Mouse (Mus musculus): ENCODE results near the gene Thumpd3. TPM values are rescaled to one million over a fixed set of nuclear protein-coding genes. Genes with fewer than 3 reads are reported as not detected.

Thumpd3 gene
- total RNA-seq, 4 experiments from 2014 or later, result 25.3 to 30.8 (median 27.7) TPM

DNA sequence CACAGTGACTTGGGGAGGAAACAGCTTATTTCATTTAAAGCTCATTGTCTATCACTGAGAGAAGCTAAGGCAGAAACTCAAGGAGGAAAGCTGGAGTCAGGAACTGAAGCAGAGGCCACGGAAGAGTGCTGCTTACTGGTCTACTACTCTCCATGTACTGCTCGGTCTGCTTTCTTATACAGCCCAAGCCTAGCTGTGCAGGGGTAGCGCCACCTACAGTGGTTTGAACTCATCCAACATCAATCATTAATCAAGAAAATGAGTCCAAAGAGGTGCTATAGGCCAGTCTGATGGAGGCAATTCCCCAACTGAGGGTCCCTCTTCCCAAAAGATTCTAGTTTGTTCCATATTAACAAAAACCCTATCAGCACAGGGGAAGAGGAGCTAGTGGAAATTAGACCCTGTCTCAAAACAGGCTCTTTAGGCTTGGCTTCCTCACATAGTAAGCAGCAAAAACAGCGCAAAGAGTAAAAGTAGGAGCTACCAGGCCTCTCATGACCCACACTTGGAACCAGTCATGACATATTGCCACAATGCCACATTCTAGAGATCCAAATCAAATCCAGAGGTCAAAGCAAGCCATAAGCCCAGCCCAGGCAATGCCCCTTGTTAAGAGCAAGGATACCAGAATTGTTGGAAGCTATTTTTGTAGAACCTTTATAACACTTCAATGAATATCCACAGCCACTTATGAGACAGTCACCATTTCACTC, 9.4 kb upstream of the Thumpd3 start:
- no peak for DNase-seq (ENCODE audit: low spot score in 2 of 2)

DNA sequence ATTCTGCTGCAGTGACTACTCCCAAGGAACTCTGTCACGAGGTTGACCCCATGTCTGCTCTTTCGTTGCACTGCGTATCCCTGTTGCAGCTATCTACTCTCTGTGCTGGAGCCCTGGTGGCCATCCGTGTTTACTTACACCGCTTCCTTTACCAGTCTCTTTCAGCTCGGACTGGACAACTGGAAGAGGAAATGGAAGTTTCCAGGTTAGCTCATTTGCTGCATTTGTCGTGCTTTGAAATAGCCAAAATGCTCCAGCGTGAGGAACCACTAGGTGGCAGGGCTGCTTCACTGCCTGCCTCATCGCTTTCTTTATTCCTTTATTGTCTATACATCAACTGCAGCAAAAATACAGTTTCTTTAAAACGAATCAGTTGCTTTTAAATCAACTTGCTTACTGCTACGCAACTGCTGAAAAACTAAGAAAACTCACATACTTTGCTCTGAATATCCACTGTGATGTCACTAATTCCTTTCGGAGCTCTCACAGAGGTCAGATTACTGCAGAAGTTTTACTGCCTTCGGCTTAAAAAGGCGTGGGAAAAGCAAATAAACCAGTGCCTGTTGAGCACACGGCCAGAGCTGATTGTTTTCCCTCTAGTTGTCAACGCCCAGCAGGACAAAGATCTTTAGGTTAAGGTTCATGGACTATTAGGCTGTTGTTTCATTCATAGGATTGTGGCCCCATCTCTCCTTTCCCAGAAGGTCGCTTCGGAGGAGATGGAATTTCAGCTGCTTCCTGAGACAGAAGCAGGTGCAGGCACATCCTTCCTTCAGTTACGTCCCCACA, 7.9 kb upstream of the Thumpd3 start:
- peak; percentile 41 to 51 for DNase-seq (ENCODE audit: low spot score in 2 of 2)

DNA sequence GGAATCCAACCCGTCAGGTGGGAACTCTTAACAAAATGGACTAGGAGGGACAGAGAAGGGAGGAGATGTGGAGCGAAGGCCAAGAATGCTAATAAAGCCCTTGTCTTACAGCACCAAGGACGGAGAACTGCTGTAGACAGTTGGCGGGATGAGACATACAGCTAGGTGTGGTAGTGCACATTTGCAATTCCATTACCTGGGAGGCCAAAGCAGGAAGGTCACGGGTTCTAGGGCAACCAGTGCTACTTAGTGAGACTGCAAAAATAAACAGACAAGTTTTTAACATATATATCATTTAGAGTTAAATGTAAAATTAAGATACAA, 7.3 kb upstream of the Thumpd3 start:
- no peak for DNase-seq (ENCODE audit: low spot score in 2 of 2)

DNA sequence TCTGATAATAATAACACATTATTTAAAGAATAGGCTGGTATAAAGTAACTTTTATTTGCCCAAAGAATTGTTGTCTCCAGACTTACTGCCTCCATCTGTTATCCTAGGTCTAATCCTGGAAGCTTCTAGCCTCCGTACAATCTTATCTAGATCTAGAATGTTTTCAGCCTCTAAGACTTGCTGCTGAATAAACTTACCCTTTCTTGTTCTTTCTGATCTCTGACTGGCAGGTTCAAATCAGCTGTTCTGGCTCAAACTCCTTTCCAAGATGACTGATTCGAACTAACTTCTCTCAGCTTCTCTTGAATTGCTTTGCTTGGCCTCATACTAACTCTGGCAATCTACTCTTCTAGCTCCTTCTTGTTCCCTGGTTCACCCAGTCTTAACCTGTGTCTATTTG, 5.7 kb upstream of the Thumpd3 start:
- DNase-seq (ENCODE audit: low spot score in 2 of 2), result no peak

DNA sequence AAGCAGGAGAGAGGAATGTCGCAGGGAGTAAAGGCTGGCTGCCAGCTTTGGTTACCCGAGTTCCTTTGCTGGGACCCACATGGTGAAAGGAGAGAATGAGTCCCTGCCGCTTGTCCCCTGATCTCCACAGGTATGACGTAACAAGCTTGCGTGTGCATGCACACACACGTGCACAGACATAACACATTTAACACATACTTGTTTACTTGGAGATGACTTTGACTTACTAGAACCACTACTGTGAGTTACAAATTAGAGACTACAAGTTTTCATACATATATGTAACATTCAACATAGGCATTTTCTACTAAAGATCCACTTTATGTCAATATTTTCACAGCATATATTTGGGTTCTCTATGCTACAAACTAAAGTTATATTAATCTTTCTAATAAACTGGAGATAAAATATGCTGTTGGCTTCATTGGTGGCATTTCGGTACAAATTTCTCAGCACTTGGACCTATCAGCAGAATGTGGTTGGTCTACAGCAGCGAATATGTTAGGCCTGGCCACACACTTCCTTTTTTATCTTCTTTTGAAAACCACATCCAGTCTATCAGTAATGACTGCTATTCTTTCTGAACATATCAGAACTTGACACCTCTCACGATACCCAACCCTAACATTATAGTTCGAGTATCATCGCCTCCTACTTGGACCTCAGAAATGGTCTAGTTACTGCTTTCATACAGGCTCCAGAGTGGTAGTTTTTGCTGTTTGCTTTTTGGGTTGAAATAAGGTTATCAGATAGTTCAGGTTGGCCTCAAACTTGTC, 4.6 kb upstream of the Thumpd3 start:
- no peak for DNase-seq (ENCODE audit: low spot score in 2 of 2)

DNA sequence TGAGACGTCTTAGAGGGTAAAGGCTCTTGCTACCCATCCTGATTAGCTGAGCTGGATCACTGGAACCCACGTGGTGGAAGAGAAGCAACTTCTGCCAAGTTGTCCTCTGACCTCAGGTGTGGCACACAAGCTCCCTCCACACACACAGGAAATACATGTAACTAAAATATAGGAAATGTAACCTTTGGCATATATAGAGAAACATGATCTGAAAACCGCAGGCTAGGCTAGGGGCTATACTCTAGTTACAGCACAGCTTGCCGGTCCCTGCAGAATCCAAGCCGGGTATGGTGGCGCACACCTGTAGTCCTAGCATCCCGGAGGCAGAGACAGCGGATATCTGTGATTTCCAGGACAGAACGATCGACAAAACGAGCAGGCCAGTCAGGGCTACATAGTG, 450 bp upstream of the Thumpd3 start:
- DNase-seq (ENCODE audit: low spot score in 2 of 2), result no peak

DNA sequence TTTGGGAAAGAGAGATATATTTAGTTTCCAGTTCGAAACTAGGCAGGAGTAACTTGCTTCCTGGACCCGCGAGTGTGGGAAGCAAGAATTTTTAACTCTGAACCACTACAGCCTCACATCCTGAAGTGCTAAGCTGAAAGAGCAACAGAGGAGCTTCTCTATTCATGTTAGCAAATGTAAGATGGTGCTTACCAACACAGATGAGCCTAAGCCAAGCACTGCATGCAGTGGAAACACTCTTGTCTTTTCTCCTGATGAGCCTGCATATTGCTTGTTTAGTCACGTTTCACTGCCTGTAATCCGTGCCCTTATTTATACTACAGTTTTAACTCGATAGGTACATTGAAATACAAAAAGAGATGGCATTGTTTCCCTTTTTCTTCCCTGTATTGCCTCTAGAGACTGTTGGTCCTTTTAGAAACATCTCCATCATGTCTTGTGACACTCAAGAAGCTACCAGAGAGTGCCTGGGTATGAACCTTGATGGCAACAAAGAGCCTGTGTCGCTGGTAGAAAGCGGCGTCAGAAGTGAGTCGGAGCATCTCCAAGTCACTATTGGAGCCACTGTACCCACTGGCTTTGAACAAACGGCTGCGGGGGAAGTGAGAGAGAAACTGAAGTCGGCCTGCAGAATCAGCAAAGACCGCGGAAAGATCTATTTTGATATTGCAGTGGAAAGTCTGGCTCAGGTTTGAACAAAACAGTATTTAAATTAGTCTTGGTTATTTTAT, 1.2 kb downstream of the Thumpd3 start:
- no peak for DNase-seq (ENCODE audit: low spot score in 2 of 2)

DNA sequence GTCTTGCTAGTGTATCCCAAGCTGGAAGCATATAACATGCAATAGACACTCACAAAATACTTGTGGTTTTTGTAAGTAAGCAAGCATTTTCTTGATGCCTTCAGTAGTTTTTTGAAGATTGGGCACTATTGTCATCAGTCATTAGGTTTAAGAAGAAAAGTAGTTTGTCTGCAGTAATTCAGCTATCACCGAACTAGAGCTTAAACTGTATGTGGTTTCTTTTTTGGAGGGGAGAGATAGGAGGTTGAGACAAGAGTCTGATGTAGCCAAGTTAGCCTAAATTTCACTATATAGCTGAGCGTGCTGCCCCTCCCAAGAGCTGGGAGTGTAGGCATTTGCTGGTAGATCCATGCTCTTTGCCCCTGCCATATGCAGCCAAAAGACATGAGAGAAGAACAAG, 2.3 kb downstream of the Thumpd3 start:
- DNase-seq (ENCODE audit: low spot score in 2 of 2), result no peak

DNA sequence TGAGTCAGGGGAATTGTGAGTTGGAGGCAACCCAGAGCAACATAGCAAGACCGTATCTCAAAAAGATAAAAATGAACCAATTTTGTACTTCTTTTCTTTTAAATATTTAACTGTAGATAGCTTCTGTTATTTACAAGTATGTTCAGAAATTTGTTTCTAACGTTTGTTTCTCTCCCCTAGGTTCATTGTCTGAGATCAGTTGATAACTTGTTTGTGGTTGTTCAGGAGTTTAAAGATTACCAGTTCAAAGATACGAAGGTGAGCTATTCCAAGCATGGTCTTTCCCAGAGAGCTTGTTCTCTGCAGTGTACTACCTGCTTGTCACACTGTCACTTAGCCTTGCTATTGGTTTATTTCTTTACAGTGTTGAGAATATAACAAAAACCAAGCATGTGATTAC, 3.1 kb downstream of the Thumpd3 start:
- DNase-seq (ENCODE audit: low spot score in 2 of 2), result no peak

DNA sequence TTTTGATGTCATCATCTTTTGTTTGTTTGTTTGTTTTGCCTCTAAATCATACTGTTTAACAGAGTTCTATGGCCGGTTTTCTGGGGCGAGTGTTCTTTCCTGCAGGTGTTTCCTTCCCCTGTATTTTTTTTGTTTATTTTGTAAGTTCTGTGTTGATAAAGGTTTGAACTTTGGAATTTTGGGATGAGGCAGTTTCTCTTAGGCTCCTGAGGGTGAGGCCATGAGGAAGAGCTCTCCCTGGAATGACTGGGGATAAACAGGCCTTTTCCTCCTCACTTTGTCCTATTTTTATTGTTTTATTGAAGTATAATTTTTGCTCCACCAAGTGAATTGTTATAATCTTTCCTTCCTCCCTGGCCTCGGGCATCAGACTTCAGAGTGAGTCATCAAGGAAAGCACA, 6.9 kb downstream of the Thumpd3 start:
- DNase-seq (ENCODE audit: low spot score in 2 of 2), result no peak

DNA sequence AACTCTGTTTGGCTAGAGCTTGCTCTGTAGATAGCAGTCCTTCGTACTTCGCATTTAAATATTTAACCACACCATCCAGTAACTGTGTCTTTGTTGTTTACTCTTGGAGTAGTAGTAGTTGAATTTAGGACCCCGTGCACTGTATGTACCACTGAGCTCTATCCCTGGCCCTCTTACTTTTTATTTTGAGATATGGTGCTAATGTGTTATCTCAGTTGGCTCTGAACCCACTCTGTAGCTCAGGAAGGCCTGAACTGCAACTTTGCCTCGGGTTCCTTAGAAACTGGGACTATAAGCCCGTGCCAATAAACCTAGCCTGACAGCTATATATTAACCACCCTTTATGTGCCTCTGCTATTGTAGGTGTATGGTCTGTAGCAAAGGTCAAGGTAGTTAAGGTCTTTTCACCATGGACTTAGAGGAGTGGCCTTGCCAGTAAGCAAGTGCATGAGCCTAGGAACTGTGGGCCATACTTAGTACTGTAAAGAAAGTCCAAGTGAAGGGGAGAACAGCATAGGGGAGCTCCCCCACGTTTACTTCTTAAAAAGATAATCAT, 8.6 kb downstream of the Thumpd3 start:
- no peak for DNase-seq (ENCODE audit: low spot score in 2 of 2)

DNA sequence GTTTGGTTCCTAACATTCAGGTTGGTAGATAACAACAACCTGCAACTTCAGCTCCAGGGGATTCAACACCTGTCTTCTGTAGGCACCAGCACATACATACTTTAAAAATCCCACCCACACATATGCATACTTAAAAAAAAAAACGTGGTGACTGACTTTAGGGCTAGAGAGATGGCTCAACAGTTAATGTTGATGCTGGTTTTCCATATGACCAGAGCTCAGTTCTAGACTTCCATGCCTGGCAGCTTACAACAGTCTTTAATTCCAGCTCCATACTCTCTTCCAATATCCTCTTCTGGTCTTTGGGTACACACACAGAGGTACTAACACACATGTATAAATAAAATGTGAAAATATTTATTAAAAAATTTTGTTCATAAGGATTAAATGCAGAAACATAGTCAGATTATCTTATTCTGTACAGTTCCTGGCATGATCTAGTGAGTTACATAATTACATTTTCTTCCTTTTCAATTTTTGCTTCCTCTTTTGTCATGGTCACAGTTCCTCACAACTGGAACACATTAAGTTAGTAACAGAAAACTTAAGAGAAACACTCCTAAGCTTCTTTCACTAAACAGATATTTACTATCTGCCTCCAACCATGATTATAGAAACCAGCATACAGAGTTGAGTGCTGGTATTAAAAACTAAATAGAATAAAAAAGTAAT, 15.0 kb downstream of the Thumpd3 start:
- no peak for DNase-seq (ENCODE audit: low spot score in 2 of 2)

DNA sequence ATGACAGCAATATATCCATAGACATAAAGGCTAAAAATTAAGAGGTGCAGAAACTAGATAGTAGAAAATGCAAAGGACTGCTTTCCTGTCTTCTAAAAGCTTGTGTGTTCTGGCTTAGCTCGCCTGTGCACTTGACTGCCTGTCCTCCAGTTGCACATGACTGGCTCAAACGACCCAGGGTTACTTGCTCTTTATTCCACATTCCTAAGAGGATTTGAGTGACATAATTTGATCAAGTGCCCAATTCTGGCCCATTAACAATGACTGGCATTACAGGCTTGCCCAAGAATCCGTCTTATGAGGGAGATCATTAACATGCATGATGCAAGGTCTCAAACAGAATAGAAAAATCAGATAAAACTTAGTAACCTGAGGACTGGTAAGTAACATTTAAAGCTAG, 16.2 kb downstream of the Thumpd3 start:
- DNase-seq (ENCODE audit: low spot score in 2 of 2), result no peak

DNA sequence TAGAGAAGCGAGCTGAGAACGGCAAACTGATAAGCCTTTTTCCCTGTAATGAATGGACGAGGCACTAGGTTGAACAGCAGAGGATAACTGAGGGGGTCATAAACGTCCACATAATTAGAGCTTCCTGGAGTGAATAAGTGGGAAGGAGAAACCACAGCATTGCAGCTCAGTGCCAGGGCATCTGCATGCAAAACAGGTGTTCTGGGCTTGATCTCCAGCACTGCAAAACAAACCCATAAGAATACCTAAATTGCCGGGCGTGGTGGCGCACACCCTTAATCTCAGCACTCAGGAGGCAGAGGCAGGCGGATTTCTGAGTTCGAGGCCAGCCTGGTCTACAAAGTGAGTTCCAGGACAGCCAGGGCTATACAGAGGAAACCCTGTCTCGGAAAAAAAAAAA, 17.3 kb downstream of the Thumpd3 start:
- DNase-seq (ENCODE audit: low spot score in 2 of 2), result no peak

DNA sequence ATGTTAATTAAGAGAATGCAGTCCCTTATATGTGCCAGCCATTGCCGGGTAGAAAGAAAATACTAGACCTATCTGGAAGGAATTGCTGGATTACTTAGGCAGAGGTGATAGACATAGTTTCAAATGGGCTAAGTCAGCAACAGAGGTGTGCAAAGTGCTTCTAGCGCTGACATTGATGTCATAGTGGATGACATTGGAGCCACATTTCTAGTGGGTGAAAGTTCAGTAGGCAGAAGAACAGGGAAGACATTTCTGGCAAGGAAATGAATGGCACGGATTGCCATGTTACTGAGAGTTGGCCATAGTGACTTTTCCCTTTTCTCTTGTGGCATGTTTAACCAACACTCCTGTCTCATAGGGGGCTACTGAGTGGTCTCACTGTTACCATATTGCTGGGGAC, 19.2 kb downstream of the Thumpd3 start:
- DNase-seq (ENCODE audit: low spot score in 2 of 2), result no peak

DNA sequence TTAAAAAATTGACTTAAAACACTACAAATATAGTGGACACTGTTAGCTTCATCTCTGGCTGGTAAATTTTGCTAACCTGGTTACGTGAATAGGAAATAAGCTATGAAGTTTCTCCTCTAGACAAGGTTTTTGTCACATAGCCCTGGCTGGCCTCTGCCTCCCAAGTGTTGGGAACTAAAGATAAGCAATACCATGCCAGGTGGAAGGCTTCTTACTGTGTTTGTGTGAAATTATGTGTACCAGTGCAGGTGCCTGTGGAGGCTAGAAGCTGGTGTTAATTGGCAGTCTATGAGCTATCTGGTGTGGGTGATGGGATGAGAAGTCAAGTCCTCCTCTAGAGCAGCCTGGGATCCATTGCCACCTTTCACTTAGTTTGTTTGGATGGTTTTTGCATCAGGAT, 23.1 kb downstream of the Thumpd3 start:
- DNase-seq (ENCODE audit: low spot score in 2 of 2), result no peak

DNA sequence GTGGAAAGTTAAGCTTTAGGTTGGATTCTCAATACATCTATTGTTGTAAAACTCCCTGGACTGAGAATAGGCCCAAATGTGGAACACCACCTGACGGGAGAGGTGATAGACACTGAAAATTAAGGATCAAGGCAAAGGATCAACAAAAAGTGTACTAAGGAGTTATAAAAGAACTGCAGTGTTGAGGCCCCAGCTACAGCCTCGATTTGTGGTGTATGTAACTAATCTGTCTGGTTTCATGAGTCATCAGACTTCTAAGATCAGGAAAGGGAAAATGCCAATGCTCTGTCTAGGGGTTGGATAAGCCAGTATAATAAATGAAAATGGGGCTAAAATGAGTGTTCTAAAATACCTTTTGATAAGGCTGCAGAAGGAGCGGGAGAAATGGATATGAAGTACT, 29.2 kb downstream of the Thumpd3 start:
- DNase-seq (ENCODE audit: low spot score in 2 of 2), result no peak

DNA sequence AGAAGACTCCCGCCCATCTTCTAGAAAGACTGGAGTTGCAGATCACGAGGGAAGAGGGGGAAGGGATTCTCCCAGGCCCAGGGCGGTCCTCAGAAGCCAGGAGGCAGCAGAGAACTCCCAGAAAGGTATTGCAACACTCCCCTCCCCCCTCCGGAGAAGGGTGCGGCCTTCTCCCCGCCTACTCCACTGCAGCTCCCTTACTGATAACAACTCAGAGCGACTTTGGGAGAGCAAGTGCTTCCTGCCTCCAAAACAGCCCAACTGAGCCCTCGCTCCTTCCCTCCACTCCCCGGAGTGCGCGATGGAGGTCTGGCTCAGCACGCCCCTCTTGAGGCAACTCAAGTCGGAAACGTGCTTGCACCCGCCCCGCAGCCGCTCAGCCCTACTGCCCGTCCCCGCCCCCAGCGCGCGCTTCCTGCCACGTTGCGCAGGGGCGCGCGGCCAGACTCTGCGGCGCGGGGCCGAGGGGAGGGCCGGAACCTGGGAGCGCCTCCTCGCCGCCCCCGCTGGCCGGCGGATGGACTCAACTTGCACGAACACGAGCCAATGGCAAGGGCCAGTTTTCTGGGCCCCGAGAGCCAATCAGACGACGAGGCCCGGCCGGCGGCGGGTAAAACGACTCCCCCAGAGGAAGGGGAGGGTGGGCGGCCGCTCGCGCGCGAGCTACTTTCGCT, 30.1 kb downstream of the Thumpd3 start:
- DNase-seq (ENCODE audit: low spot score in 2 of 2), result peak; percentile 78 to 94

DNA sequence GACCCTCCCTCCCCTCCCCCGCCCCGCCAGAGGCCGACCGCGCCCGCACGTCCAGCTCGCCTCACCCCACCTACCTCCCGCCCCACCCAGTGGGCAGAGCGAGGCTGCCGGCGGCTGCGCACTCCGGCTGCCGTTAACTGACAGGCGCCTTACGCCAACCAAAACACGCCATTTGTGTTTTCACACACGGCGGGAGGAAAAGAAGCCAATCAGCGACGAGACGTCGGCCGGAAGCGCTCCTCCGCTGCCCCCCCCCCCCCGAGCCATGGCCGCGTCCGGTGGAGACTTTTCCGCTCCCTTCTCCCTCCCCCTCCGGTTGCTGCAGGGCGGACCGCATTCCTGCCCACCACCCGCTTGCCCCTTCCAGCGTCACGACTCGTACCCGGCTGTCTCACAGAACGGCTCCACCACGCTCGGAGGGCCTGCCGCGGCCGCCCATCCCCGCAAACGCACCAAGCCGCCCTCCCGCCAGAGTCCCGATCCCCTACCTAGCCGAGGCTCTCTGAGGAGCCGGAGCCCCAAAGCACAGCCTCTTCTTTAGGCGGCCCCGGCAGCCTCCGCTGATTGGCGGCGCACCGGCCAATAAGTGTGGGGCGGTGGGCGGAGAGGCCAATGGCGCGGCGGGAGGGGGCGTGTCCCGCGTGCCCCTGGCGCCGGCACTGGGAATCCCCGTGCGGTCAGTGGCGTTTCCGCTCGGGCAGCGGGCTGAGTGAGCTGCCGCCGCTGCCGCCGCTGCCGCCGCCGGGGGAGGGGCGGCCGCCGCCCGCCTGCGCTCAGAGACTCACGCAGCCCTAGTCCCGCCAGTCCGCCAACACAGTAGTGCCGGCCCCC, 30.9 kb downstream of the Thumpd3 start, which contains the start of gene Setd5:
Gene Setd5, plus strand, starts transcription at position 680 of the 831 bp plus-strand sequence.
- DNase-seq (ENCODE audit: low spot score in 2 of 2), result peak; percentile 93 to 97

Data from left cerebral cortex, adult 8-10 months (tissue).